Mouse (Mus musculus): ENCODE measurements at regions not wholly inside any gene's neighbourhood (a gene's known extent, or its start where the extent isn't known, plus 50 kb on each side); places are given as distances from the start of the nearest gene placed in this dataset.
A peak's percentile ranks its signal among the peaks of the same experiment; 100 is the strongest.

DNA sequence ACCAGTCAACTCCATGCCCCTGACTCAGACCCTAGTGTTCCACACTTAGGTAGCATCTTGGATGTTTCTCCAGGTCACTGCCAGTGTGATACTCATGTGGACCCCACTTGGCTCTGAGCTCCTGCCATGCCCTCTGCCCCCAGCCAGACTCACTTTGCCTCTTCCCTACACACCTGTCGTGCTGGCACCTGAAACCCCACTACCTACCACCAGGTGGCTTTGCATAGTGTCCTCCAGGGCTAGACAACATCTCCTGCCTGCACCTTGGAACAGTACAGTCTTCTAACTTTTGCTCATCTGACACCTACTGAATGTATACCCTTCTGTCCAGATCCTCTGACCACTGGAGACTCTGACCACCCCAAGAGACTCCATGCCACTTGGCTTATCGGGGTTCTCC, 80.6 kb downstream of the Fam53a start:
- intact Hi-C loops (cut with DNase I): no loop called here
- no peak for DNase-seq (ENCODE audit: extremely low spot score in 1 of 2, low spot score in 2 of 2)

DNA sequence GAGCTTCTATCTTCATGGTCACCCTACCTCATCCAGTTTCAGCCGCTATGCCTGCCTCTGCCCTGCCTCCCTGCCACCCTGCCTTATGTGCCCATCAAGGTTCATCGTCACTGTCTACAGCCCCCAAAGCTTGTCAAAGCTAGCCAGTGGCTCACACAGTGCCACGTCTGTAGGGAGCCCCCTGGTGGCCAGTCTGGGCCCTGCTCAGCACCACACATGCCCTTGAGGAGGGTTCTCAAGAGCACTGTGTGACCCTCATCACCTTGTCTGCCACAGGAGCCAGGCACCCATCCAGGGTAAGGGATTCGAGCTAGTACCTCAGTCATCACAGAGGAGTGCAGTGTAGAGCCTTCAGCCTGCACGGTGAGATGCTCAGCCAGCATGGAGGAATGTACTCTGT, 86.1 kb downstream of the Fam53a start:
- intact Hi-C loops (cut with DNase I): no loop called here

DNA sequence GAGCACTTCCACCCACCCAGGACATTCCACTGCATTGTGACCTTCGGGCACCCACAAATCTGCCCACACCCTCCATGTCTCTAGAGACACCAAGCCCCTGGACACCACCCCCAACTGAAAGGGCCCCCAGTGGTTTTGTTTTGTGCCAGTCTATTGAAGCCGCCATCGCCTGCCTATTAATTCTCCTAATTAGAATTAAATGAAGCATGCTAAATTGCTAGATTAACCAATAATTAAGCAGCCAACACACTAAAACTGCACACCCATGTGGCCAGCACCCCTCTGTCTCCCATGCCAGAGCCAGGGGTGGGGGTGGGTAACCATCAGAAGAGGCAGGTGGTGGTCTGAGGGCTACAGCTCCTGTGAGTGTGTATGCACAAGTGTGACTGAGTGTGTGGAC, 86.8 kb downstream of the Fam53a start:
- DNase-seq (ENCODE audit: extremely low spot score in 1 of 2, low spot score in 2 of 2): no peak
- intact Hi-C loops (cut with DNase I): no loop called here

More for the DNA sequence above, 86.1 kb downstream of the Fam53a start:
- peak; percentile 22 to 66 for DNase-seq (ENCODE audit: extremely low spot score in 1 of 2, low spot score in 2 of 2)

DNA sequence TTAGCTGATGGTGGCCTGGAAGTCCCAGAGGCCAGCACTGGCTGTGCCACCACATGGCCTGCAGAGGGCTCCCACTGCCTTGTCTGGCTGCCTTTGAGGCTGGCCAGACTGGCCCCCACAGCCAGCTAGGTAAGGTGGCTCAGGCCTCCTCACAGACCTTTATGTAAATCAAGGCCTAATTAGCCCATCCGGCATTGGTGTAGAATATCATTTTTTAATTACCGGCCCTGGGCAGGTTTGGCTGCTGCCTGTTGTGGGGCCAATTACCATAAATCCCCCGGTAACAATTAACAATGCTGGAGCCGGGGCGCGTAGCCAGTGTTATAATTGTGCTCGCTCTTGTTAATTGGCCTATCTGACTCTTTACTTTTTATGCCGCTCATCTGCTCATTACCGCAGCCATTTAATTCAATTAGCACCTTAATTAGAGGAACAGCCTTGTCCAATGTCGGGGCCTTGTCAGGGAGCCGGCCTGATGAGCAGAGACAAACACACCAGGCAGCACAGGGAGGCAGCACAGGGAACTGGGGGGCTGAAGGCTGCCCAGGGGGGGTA, 87.4 kb downstream of the Fam53a start:
- DNase-seq (ENCODE audit: extremely low spot score in 1 of 2, low spot score in 2 of 2): no peak
- intact Hi-C loops (cut with DNase I): no loop called here

DNA sequence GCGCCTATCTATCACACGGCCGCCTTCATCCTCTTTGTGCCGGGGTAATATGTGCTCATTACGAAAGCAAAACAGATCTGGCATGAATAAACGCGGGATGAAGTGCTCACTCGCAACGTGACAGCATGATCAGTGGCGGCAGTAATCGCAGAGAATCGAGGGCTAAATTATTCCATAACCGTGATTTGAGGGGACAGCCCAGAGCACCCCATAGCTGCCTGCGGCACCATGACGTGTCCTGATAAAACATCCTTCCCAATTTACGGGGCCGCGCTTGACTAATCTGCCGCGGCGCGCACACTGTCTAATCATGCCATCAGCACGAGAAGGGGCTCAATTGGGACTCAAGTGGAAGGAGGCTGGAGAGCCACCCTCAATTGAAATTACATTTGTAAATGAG, 89.2 kb downstream of the Fam53a start:
- DNase-seq (ENCODE audit: extremely low spot score in 1 of 2, low spot score in 2 of 2): no peak
- intact Hi-C loops (cut with DNase I): no loop called here

DNA sequence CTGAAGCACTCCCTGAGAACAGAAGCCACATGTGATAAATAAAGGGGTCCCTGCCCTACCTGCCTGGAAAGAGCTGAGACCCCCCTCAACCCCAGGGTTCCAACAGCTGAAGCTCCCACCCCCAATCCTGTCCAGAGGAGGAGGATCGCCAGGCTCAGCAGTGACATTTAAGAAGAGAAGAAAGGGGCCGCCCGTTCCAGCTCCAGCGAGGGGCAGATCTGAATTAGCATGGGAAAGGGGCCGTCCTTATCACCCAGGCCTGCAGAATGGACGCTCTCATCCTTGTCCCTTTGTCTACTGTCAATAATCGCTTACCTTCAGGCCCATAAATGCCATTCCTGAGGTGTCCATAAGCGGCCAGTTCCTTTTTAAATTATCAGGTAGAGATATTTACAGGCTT, 92.0 kb downstream of the Fam53a start:
- intact Hi-C loops (cut with DNase I): no loop called here
- DNase-seq (ENCODE audit: extremely low spot score in 1 of 2, low spot score in 2 of 2): no peak

DNA sequence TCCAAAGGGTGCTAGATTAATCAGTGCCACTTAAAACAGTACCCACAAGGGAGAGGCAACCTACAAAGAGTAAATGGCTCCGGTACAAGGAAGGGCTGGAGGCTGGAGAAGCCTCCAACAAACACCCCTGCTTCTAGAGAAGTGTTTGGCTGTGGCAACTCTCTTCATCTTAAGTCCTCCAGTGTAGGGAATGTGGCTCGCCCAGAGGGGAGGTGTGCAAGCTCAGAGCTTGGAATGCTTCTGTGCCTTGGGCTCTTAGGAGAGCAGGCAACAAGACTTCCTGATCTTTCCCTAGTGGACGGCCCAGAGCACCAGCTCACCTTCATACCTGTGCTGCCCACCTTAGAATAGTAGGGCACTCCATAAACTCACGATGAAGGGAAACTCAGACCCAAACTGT, 92.4 kb downstream of the Fam53a start:
- intact Hi-C loops (cut with DNase I): no loop called here

DNA sequence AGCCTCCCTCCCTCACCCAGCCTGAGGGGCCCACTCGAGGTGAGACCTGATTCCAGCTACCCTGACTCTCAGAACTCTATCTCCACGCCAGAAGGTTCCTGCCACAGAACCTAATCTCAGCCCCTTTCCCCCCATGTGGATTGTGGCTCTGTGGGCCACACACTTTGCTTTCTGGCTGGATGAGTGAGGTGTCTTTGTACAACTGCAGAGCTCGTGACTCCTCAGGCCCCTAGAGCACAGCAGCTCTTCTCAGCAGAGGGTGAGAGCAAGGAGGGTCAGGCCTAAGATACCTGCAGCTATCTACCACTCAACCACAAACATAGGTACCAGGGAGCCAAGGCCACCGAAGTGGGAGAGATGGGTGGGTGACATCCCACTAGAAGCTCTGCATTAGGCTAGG, 93.2 kb downstream of the Fam53a start:
- no peak for DNase-seq (ENCODE audit: extremely low spot score in 1 of 2, low spot score in 2 of 2)
- intact Hi-C loops (cut with DNase I): no loop called here

More for the DNA sequence above, 92.4 kb downstream of the Fam53a start:
- no peak for DNase-seq (ENCODE audit: extremely low spot score in 1 of 2, low spot score in 2 of 2)

DNA sequence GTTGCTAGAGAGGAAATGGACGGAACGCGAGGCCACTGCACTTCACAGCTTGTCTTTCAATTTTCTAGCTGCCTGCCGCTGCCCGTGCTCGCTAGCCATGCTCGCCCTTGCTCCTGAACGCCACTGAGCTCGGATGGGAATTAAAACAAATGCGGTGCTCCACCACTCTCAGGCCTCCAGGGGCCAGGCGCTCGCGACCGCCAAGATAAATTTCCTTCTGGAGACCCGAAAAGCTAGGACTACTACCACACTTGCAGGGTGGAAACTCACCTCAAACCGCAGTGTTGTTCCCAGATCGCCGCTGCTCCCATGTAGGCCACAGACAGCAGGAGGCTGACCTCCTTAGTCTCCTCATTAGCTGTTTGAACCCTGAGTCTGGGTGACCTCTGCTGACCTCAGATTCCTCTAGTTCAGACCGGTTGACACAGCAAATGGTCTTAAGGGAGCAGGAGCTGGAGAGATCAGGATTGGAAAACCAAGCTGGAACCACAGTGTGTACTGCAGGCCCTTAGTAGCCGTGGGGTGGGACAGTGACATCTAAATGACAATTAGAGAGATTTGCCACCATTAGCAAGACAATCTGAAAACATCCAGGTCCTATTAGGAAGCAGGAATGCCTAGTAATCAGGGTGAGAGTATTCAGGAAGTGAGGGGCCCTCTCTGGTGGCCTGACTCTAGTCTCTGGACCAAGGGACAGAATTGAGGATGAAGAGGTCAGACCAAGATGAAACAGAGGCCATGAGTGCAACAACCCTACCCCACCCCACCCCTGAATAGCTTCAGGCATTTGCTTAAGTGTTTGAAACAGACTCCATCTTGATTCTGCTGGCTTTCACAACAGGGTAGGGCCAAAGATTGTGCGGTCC, 94.1 kb downstream of the Fam53a start:
- intact Hi-C loops (cut with DNase I): no loop called here
- DNase-seq (ENCODE audit: extremely low spot score in 1 of 2, low spot score in 2 of 2): no peak

DNA sequence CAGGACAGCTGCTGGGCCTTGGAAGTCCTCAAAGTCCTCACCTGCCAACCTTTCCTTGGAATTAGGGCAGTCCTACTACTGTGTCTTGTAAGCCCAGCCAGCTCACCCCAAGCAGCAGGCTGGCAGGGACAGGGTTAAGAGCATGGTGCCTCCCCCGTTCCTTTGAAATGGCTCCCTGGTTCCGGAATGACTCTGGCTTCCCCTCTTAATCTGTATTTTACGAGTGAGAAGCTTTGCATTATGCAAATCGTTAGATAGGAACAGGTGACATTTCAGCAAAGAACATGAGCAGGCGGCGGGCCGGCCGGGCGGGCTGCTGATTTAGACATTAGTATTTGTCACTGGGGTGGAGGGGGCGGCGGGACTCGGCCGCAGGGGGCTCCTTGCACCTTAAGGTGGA, 95.1 kb downstream of the Fam53a start:
- intact Hi-C loops (cut with DNase I): no loop called here
- DNase-seq (ENCODE audit: extremely low spot score in 1 of 2, low spot score in 2 of 2): no peak

DNA sequence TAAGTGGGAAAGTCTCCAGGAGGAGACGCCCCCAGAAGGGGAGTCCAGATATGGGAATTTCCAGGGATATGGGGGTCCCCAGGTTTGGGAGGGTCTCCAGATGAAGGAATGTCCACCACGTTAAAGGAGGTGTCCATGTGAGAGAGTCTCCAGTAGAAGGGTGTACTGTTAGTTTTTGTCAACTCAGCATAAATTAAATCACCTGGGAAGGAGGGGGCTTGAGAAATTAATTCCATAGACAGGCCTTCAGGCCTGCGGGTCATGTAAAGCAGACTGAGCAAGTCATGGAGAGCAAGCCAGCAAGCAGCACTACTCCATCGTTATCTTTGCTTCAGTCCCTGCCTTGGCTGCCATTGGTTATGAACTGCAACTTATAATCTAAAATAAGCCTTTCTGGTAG, 96.2 kb downstream of the Fam53a start:
- no peak for DNase-seq (ENCODE audit: extremely low spot score in 1 of 2, low spot score in 2 of 2)
- intact Hi-C loops (cut with DNase I): no loop called here

DNA sequence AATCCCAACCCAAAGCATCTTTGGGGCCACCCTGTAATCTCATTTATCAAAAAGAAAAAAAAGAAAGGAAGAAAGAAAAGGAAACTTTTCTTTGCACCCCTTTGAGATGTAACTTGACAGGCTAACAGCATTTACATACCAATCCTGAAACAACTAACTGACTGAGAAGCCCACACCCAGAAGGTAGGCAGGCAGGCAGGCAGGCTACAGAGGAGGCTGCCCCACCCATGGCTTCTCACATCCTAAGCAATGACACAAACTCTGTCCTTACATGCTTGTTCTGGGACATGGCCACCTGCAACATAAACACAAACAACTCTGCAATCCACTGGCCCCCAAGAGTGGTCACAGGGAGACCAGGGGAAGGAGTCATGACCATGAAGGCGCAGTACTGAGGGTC, 97.5 kb upstream of the Nkx1-1 start:
- intact Hi-C loops (cut with DNase I): no loop called here
- no peak for DNase-seq (ENCODE audit: extremely low spot score in 1 of 2, low spot score in 2 of 2)

DNA sequence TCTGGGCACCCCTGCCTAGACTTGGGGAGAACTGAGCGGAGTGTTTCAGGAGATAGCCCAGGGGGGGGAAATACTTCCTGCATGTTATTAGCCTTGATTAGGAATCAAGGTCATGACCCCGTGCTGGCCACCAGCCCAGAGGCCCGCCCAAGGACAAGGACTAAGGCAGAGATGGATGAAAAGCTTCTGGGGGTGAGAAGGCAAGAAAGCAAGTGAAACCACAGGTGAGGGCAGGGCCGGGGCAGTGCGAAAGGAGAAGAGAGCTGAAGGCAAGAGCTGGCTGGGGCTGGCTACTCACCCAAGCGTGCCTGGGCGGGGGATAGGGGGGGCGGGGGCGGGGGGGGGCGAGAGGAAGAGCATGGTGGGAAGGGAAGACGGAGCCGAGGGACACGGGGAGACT, 96.0 kb upstream of the Nkx1-1 start:
- intact Hi-C loops (cut with DNase I): no loop called here
- no peak for DNase-seq (ENCODE audit: extremely low spot score in 1 of 2, low spot score in 2 of 2)

DNA sequence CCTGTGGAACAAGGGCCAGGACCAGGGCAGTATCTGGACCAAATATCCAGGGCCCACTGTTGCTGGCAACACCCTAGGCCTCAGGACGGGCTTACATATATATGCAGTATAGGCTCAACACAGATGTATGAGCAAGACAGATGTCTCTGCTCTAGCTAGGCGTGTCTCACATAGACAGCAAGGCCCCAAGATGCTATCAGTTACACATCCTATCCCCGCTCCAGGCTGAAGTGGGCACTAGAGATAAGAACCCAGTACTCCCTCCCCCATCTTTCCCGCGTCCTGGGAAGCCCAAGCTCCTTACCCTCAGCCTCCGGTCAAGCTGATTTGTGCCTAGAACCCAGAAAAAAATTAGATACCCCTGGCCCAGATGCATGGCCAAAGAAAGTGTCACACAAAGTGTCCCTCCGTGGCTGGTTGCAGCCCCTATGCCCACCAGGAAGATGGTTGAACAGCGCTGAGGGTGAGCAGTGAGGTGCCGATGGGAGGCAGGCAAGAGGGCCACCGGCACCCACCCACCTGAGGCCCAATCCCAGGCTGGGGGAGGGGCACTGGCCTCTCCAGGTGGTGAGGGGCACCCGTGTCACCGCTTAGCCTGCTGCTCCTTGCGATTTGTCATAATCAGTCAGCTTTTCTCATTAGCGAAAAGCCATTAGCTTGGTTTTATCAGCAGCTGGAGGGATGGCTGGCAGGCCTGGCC, 95.3 kb upstream of the Nkx1-1 start:
- intact Hi-C loops (cut with DNase I): no loop called here
- DNase-seq (ENCODE audit: extremely low spot score in 1 of 2, low spot score in 2 of 2): no peak

DNA sequence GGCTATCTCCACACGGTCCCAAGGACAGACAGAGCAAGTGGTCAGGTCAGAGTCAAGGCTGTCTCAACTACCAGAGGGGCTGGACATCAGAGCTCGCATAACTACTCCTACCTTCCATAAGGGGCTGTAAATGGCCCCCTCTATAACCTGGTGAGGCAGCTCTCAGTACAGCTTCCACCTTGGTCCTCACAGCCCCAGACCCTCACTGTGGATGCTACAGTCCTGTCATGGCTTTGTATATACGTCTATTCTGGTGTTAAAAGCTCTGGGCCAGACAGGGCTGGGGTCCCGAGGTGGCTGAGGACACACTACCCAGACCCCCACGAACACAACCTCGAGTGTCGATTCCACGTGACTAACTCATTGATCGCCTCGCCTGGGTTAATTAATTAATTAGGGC, 94.0 kb upstream of the Nkx1-1 start:
- intact Hi-C loops (cut with DNase I): no loop called here
- DNase-seq (ENCODE audit: extremely low spot score in 1 of 2, low spot score in 2 of 2): no peak

DNA sequence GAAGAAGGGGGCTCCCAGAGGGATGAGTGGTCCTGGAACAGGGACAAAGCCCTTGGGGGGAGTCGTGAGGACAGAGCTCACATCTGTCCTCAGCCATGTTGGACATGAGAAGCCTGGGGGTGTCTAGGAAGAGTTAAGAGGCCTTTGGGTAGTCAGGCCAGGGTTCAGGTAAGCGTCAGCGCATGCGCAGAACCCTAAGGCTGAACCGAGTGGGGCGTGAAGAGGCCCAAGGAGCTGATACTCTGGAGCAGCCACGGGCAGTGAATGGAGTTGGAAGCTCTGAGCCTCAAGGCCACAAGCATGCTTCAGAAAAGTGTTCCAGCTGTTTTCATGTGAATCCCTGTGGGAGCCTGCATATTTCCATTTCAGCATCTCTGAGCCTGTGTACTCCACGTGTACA, 93.5 kb upstream of the Nkx1-1 start:
- intact Hi-C loops (cut with DNase I): no loop called here
- no peak for DNase-seq (ENCODE audit: extremely low spot score in 1 of 2, low spot score in 2 of 2)

DNA sequence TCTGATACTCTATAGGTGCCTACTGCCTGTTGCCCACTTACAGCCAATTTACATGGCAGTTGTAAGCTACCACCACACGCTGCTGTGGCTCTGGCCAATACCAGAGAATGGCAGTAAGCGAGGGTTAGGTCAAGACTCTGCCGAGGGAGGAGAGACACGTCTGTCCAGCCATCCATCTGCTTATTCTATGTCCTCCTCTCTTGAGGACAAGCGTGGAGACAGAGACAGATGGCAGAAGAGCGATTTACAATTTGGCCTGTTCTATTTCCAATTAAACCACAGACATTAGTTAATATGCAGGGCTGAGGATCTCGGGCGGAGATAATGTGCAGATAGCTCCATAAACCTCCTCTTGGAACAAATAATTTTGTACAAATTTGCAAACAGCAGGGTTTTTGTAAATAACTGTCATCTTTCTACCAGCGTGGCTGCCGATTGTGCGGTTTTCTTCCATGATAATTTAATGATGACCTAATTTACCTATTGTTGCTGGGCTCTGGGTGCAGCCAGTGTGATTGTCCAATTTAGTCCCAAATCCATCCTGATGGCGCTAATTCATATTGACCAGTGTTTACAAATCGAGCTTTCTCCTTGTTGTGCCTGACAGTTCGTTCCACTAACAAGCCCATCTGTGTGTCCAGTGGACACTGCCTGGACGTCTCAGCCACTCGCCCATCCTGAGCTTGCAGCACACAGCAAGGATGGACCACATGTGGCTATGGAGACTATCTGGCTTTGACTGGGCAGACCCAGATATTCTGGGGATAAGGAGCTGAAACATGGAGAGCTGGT, 88.4 kb upstream of the Nkx1-1 start:
- no peak for DNase-seq (ENCODE audit: extremely low spot score in 1 of 2, low spot score in 2 of 2)
- intact Hi-C loops (cut with DNase I): no loop called here

DNA sequence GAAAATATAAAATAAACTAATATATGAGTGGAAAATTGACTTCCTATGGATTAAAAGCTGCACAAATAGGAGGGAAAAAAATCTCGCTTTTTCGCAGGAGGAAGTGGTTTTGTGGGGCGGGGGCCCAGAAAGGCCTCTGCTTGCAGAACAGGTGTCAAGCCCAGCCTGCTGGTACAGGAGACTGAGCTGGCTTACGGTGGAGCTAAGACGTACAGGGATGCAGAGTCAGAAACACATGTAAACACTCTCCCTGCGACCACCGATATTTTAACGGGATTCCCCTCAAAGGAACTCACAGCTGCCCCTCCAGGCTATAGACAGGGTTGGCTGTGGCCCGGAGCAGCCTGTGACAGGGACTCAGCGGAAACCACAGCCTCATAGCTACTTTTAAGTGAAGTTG, 87.1 kb upstream of the Nkx1-1 start:
- intact Hi-C loops (cut with DNase I): no loop called here
- no peak for DNase-seq (ENCODE audit: extremely low spot score in 1 of 2, low spot score in 2 of 2)

DNA sequence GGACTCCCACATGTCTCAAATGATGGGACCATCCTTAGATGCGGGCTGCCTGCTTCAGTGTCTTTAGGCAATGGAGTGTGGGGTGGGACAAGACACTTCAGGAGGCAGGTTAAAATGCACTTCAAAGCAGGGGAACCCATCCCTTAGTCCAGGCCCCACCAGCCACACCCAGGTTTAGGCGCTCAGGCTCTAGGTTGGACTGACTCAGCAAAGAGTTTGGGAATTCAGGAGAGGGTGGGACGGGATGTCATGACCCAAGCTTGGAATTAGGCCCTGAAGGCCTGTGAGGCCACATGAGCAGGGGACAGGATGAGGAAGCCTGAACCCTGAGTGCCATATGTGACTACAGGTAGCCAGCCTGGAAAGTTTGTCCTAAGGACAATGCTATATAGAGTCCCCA, 85.6 kb upstream of the Nkx1-1 start:
- DNase-seq (ENCODE audit: extremely low spot score in 1 of 2, low spot score in 2 of 2): no peak
- intact Hi-C loops (cut with DNase I): no loop called here

DNA sequence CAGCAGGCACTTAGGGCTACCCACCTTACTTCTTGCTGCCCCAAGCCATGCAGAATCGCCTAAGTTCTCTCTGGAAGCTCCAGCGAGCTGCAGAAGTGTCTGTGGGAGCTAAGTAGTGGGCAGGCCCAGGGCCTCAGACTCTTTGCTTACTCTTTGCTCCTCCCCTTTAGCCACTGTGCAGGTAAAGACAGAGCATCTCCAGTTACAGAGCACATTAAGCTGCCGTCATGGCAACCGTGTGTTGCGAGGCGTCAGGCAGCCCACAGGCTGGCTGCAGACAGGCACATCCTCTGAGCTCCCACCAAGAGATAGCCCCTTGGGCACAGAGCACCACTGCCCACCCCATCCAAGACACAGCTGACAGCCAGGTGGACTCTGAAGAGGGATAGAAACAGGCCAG, 85.1 kb upstream of the Nkx1-1 start:
- DNase-seq (ENCODE audit: extremely low spot score in 1 of 2, low spot score in 2 of 2): no peak
- intact Hi-C loops (cut with DNase I): no loop called here
